Mouse (Mus musculus): ENCODE data around the gene Rere. TPM values are rescaled to one million over a fixed set of nuclear protein-coding genes. Genes with fewer than 3 reads are reported as not detected.

Gene Rere
- total and polyA plus RNA-seq, 3 experiments, result 3.1 to 36.5 (median 8.7) TPM

DNA sequence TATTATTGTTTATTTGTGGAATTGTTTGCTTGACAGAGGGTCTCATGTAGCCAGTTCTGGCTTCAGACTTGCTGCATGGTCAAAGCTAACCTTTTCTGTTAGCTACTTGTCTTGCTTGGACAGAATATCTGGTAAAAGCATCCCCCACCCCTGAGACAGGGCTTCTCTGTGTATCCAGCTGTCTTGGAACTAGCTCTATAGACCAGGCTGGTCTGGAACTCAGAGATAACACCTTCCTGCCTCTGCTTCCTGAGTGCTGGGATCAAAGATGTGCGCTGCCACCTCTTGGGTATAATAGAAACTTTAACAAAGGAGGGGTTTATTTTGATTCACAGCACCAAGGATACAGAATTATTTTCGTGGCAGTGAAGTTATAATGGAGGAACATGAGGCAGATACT is 304.4 kb downstream of the Rere start:
- no peaks in the 10 kb centered on the region for H3K27me3 ChIP-seq (replicated peaks)
- TF ChIP-seq MAX (IDR thresholded peaks at IDR 0.05; ENCODE audit: low read length), result no peak
- no peak for TF ChIP-seq IRF4 (IDR thresholded peaks at IDR 0.05; ENCODE audit: low read depth, low read length)
- TF ChIP-seq MEF2A (IDR thresholded peaks at IDR 0.05; ENCODE audit: borderline replicate concordance, low read depth, low read length), result no peak
- no peak for TF ChIP-seq ZC3H11A (IDR thresholded peaks at IDR 0.05; ENCODE audit: low read depth, low read length)
- no peak for TF ChIP-seq POLR2A (IDR thresholded peaks at IDR 0.05; ENCODE audit: low read depth, low read length)
- no peak for TF ChIP-seq SMC3 (IDR thresholded peaks at IDR 0.05; ENCODE audit: low read depth, low read length)
- no peak for TF ChIP-seq CHD1 (IDR thresholded peaks at IDR 0.05; ENCODE audit: low read depth, low read length)
- TF ChIP-seq RAD21 (IDR thresholded peaks at IDR 0.05; ENCODE audit: low read depth, low read length), result no peak
- TF ChIP-seq EP300 (IDR thresholded peaks at IDR 0.05; ENCODE audit: low read length), result no peak
- no peak for TF ChIP-seq UBTF (IDR thresholded peaks at IDR 0.05; ENCODE audit: low read depth, low read length)
- TF ChIP-seq MAZ (IDR thresholded peaks at IDR 0.05; ENCODE audit: low read depth, low read length), result no peak
- TF ChIP-seq USF2 (conservative IDR thresholded peaks at IDR 0.05; ENCODE audit: low read depth, low read length), result no peak
- no peak for TF ChIP-seq PAX5 (IDR thresholded peaks at IDR 0.05; ENCODE audit: low read length)
- no peak for TF ChIP-seq MYC (IDR thresholded peaks at IDR 0.05; ENCODE audit: low read depth, low read length)
- no peak for TF ChIP-seq HCFC1 (IDR thresholded peaks at IDR 0.05; ENCODE audit: low read depth, low read length)
- no peaks in the 10 kb centered on the region for H3K9me3 ChIP-seq (replicated peaks; ENCODE audit: low read length)
- DNase-seq (ENCODE audit: extremely low read depth), result no peak
- H3K4me2 ChIP-seq (ENCODE audit: insufficient read depth, low read depth, poor library complexity, severe bottlenecking), result no peak overlapping the region
- H3K9ac ChIP-seq (ENCODE audit: insufficient read depth, low read depth), result no peak overlapping the region
- no peak overlapping the region for H3K4me3 ChIP-seq (replicated peaks in 1 of 3; ENCODE audit: low read depth in 2 of 3, low read length in 2 of 3, poor library complexity in 1 of 3)
- peaks cover 5 to 41% of the 10 kb centered on the region in 2 experiments for H3K36me3 ChIP-seq (replicated peaks in 1 of 2; ENCODE audit: control insufficient read depth in 1 of 2, insufficient read depth in 1 of 2, low read length in 1 of 2)
- in situ Hi-C loops (cut with MboI; ENCODE audit: low pct_ligation_motif_present, low pct_unique_long_range_greater_than_20kb, low sequenced_read_pairs), result no loop called here
- no peak overlapping the region for H3K27ac ChIP-seq (ENCODE audit: insufficient read depth, low read depth)
- H3K4me1 ChIP-seq (ENCODE audit: control insufficient read depth in 1 of 2, insufficient read depth in 2 of 2), result peaks cover 7 to 49% of the 10 kb centered on the region in 2 experiments
- peaks cover 4% of the 10 kb centered on the region for H3K79me2 ChIP-seq (replicated peaks; ENCODE audit: control insufficient read depth, extremely low read depth, insufficient read depth, poor library complexity, severe bottlenecking)
- dilution Hi-C loops (cut with MboI; ENCODE audit: extremely low pct_ligation_motif_present, extremely low pct_unique_long_range_greater_than_20kb, low sequenced_read_pairs), result no loop called here

DNA sequence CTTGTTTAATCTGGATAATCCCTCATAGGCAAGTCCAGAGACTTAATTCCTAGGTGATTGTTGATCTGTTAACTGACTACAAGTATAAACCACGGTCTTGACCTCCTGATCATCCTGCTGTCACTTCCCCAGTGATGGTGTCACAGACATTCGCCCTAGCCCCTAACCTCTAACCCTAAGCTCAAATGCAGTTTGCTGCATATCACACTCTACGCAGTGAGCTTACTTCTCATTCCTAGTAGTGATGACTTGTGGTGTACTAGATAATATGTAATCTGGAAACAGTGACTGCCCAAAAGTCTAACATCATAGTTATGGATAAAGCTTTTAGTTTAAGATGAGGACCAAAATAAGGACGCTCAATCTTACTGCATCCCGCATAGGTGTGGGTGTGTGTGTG is 304.8 kb downstream of the Rere start:
- dilution Hi-C loops (cut with MboI; ENCODE audit: extremely low pct_ligation_motif_present, extremely low pct_unique_long_range_greater_than_20kb, low sequenced_read_pairs) (no loop called here), in situ Hi-C loops (cut with MboI; ENCODE audit: low pct_ligation_motif_present, low pct_unique_long_range_greater_than_20kb, low sequenced_read_pairs) (no loop called here)
- Histone ChIP-seq H3K36me3 (replicated peaks in 1 of 2; ENCODE audit: control insufficient read depth in 1 of 2, insufficient read depth in 1 of 2, low read length in 1 of 2) (peaks cover under 1 to 40% of the 10 kb centered on the region in 2 experiments), H3K4me3 (replicated peaks in 1 of 3; ENCODE audit: low read depth in 2 of 3, low read length in 2 of 3, poor library complexity in 1 of 3) (no peak overlapping the region), H3K4me2 (ENCODE audit: insufficient read depth, low read depth, poor library complexity, severe bottlenecking) (no peak overlapping the region), H3K9ac (ENCODE audit: insufficient read depth, low read depth) (no peak overlapping the region), H3K27ac (ENCODE audit: insufficient read depth, low read depth) (no peak overlapping the region), H3K79me2 (replicated peaks; ENCODE audit: control insufficient read depth, extremely low read depth, insufficient read depth, poor library complexity, severe bottlenecking) (peaks cover 4% of the 10 kb centered on the region), H3K4me1 (ENCODE audit: control insufficient read depth in 1 of 2, insufficient read depth in 2 of 2) (peaks cover 4 to 53% of the 10 kb centered on the region in 2 experiments), H3K9me3 (replicated peaks; ENCODE audit: low read length) (no peaks in the 10 kb centered on the region), H3K27me3 (replicated peaks) (no peaks in the 10 kb centered on the region)
- no peak for DNase-seq (ENCODE audit: extremely low read depth)
- no peak for TF ChIP-seq PAX5 (IDR thresholded peaks at IDR 0.05; ENCODE audit: low read length)
- no peak for TF ChIP-seq SIN3A (IDR thresholded peaks at IDR 0.05; ENCODE audit: low read length)
- no peak for TF ChIP-seq MXI1 (IDR thresholded peaks at IDR 0.05; ENCODE audit: low read depth, low read length)

Measured in CH12.LX (cell line).